Mouse (Mus musculus): ENCODE results near the gene Casp8ap2. TPM values are rescaled to one million over a fixed set of nuclear protein-coding genes. Genes with fewer than 3 reads are reported as not detected.
A peak's percentile ranks its signal among the peaks of the same experiment; 100 is the strongest.

Gene Casp8ap2
- polyA plus RNA-seq, 1 experiment from 2014 or later, result 60.2 TPM

DNA sequence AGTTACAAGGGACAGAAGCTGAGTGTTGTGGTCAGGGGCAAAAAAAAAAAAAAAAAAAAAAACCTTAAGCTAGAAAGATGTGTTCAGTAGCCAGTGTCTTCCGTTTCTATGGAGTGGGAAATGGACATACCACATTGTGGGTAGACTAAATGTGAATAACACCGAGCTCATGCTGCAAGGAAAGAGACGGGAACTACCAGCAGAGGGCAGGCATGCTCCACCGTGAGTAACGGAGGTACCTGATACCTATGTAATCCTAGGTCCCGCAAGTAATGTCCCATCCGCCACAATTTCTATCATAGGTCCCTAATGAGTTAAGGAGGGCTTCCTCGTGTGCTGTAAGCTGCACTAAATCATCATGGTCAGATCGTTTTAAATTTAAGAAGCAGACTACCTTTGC, 28.7 kb upstream of the Casp8ap2 start:
- H3K9me3 ChIP-seq, result no peaks in the 10 kb centered on the region
- no peak overlapping the region for H3K27ac ChIP-seq
- no peaks in the 10 kb centered on the region for H3K36me3 ChIP-seq
- no peak overlapping the region for H3K4me2 ChIP-seq
- 10% methylated on average over 9 of the region's 9 CpGs for WGBS
- ATAC-seq (ENCODE audit: borderline replicate concordance, extremely low read depth, low FRiP score, low TSS enrichment), result no peak
- H3K4me1 ChIP-seq, result no peaks in the 10 kb centered on the region
- no peak overlapping the region for H3K9ac ChIP-seq
- H3K4me3 ChIP-seq, result no peak overlapping the region
- H3K27me3 ChIP-seq, result no peaks in the 10 kb centered on the region

- Histone ChIP-seq H3K27me3 (no peaks in the 10 kb centered on the region), H3K4me1 (no peaks in the 10 kb centered on the region), H3K36me3 (no peaks in the 10 kb centered on the region), H3K4me2 (no peak overlapping the region), H3K9ac (no peak overlapping the region), H3K27ac (no peak overlapping the region), H3K4me3 (no peak overlapping the region), H3K9me3 (no peaks in the 10 kb centered on the region)
- WGBS, result 83% methylated on average over 5 of the region's 5 CpGs
- no peak for ATAC-seq (ENCODE audit: borderline replicate concordance, extremely low read depth, low FRiP score, low TSS enrichment)
These were observed 27.7 kb upstream of the Casp8ap2 start for GRCm38 (mm10) chr4:32587543-32587942.

GRCm38 (mm10) chr4:32588237-32588636, 27.0 kb upstream of the Casp8ap2 start:
- Histone ChIP-seq H3K27me3 (no peaks in the 10 kb centered on the region), H3K4me1 (no peaks in the 10 kb centered on the region), H3K9me3 (no peaks in the 10 kb centered on the region), H3K9ac (no peak overlapping the region), H3K4me2 (no peak overlapping the region), H3K4me3 (no peak overlapping the region), H3K27ac (no peak overlapping the region), H3K36me3 (no peaks in the 10 kb centered on the region)
- ATAC-seq (ENCODE audit: borderline replicate concordance, extremely low read depth, low FRiP score, low TSS enrichment), result no peak
- WGBS, result 81% methylated on average over 6 of the region's 6 CpGs

DNA sequence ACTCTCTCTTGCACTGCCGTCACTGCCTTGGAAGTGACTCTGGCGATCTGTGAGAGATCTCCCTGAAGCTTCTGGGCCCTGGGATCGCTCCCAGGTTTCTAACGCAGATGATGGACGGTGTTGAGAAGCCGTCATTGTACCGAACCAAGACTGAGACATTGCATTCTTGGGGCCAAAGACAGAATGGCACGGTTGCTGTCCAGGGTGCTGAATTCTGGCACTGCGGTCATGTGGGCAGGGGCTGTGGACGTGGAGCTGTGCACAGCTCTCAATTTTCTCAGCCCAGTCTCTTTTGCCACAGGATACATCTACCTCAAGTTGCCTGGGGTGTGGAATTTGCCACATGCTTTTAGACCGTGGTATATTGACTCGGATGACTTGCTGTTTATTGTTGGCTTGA, 14.1 kb upstream of the Casp8ap2 start:
- Histone ChIP-seq H3K4me2 (no peak overlapping the region), H3K36me3 (no peaks in the 10 kb centered on the region), H3K9me3 (no peaks in the 10 kb centered on the region), H3K4me3 (no peak overlapping the region), H3K27ac (no peak overlapping the region), H3K27me3 (no peaks in the 10 kb centered on the region), H3K4me1 (no peaks in the 10 kb centered on the region), H3K9ac (no peak overlapping the region)
- ATAC-seq (ENCODE audit: borderline replicate concordance, extremely low read depth, low FRiP score, low TSS enrichment), result no peak
- WGBS, result 18% methylated on average over 12 of the region's 12 CpGs

DNA sequence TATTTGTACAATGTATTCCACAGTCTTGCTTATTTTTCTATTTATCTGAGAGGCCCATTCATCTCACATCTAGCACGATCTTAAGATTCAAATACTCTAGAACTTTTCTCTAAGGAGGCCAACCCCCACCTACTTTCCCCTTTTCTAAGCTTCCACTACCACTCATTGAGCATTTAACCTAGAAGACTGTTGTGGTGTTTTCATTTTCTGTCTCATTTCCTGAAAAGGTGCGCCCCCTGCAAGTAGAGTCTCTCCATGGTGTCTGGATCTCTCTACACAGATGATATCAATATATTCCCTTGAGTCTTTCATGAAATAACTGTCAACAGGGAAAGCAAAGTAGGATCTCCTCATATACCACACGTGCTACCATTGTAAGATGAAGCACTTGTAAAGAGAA, 12.6 kb upstream of the Casp8ap2 start, which contains the start of gene Gja10:
Gja10 (minus strand) TSS at position 101 of the 400 bp plus-strand sequence.
- no peaks in the 10 kb centered on the region for H3K4me1 ChIP-seq
- H3K4me3 ChIP-seq, result no peak within 1 kb of the TSS
- H3K36me3 ChIP-seq, result no peaks in the 10 kb centered on the region
- H3K9me3 ChIP-seq, result no peaks in the 10 kb centered on the region
- WGBS, result 63% methylated on average over 3 of the region's 3 CpGs
- no peak within 1 kb of the TSS for H3K4me2 ChIP-seq
- no peak within 1 kb of the TSS for H3K9ac ChIP-seq
- H3K27me3 ChIP-seq, result no peaks in the 10 kb centered on the region
- no peak within 1 kb of the TSS for H3K27ac ChIP-seq
- ATAC-seq (ENCODE audit: borderline replicate concordance, extremely low read depth, low FRiP score, low TSS enrichment), result no peak

DNA sequence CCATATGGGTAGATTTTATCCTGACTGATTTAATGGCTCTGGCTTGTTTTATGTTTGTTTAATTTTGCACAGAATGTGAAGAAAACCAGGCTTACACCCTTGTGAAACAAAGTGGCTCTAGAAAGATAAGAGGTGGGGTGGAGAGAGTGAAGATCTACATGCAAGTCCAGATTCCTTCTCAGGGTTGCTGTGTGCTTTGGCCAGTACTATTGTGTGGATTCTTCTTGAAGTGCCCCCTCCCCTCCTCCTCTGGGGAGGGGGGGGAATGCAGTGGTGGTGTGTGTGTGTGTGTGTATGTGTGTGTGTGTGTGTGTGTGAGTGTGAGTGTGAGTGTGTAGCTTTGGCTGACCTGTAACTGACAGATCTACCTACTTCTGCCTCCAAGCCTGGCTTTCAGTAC, 6.4 kb downstream of the Casp8ap2 start:
- H3K4me3 ChIP-seq, result no peak overlapping the region
- H3K9ac ChIP-seq, result no peak overlapping the region
- H3K27me3 ChIP-seq, result no peaks in the 10 kb centered on the region
- H3K4me1 ChIP-seq, result peaks cover 14% of the 10 kb centered on the region; the same call in 1 of the 2 replicates
- ATAC-seq (ENCODE audit: borderline replicate concordance, extremely low read depth, low FRiP score, low TSS enrichment), result no peak
- H3K36me3 ChIP-seq, result peaks cover 9% of the 10 kb centered on the region; the same call in 1 of the 2 replicates
- no peaks in the 10 kb centered on the region for H3K9me3 ChIP-seq
- H3K4me2 ChIP-seq, result no peak overlapping the region
- no peak overlapping the region for H3K27ac ChIP-seq

GRCm38 (mm10) chr4:32651669-32652068, 36.4 kb downstream of the Casp8ap2 start:
- Histone ChIP-seq H3K4me2 (no peak overlapping the region), H3K4me1 (0 out of 2 replicates have a peak, but pooled peaks cover 2% of the 10 kb centered on the region), H3K27me3 (no peaks in the 10 kb centered on the region), H3K27ac (no peak overlapping the region), H3K9me3 (no peaks in the 10 kb centered on the region), H3K36me3 (peaks cover 29% of the 10 kb centered on the region), H3K4me3 (no peak overlapping the region), H3K9ac (no peak overlapping the region)
- ATAC-seq (ENCODE audit: borderline replicate concordance, extremely low read depth, low FRiP score, low TSS enrichment), result no peak
- WGBS, result 61% methylated on average over 5 of the region's 5 CpGs

DNA sequence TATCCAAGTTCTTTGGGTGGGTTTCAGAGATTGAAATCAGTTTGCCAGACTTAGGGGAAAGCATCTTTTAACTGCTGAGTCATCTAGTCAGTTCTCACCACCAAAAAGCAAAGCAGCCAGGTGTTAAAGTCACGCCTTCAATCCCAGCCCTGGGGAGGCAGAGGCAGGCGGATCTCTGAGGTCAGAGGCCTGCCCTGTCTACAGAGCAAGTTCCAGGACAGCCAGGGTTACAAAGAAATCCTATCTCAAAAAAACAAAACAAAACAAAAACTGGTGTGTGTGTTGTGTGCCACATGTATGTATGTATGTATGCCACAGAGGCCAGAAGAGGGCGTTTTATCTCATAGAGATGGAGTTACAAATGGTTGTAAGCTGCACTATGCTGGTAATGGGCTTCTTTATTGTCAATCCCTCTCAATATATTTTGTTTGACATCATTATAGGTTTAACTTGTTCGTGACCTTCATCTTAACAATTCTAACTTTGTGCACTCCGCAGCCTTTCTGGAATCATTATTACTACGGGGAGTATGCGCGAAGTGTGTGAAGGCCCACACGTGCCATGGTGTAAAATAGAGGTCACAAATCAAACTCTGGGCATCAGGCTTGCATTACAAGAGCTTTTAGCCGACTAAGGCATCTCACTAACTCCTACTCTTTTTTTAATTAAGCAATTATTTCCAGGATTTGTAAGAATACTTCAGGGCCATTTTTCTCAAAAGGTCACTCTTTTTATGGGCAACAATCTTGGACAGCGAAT, 41.1 kb downstream of the Casp8ap2 start:
- WGBS, result 51% methylated on average over 11 of the region's 11 CpGs
- ATAC-seq (ENCODE audit: borderline replicate concordance, extremely low read depth, low FRiP score, low TSS enrichment), result 0 out of 2 replicates have a peak, but pooled peaks have one; percentile 7
- Histone ChIP-seq H3K27me3 (no peaks in the 10 kb centered on the region), H3K4me2 (peak overlapping the region; percentile 62), H3K9ac (peak overlapping the region; percentile 30), H3K9me3 (no peaks in the 10 kb centered on the region), H3K27ac (peak overlapping the region; percentile 40), H3K4me1 (peaks cover 10% of the 10 kb centered on the region), H3K36me3 (peaks cover 5% of the 10 kb centered on the region), H3K4me3 (peak overlapping the region; percentile 88)

GRCm38 (mm10) chr4:32656918-32657662, 41.8 kb downstream of the Casp8ap2 start, which contains the start of gene Mdn1:
TSS of gene Mdn1 (plus strand) at chr4:32657119.
- H3K4me2 ChIP-seq, result peak within 1 kb of the TSS; percentile 62
- peaks cover 10% of the 10 kb centered on the region for H3K4me1 ChIP-seq
- H3K27me3 ChIP-seq, result no peaks in the 10 kb centered on the region
- no peaks in the 10 kb centered on the region for H3K9me3 ChIP-seq
- H3K36me3 ChIP-seq, result no peaks in the 10 kb centered on the region; the same call in 1 of the 2 replicates
- H3K27ac ChIP-seq, result peak within 1 kb of the TSS; percentile 40
- peak within 1 kb of the TSS; percentile 88 for H3K4me3 ChIP-seq
- under 1% methylated on average over 68 of the region's 68 CpGs for WGBS
- H3K9ac ChIP-seq, result peak within 1 kb of the TSS; percentile 67
- peak; percentile 95 for ATAC-seq (ENCODE audit: borderline replicate concordance, extremely low read depth, low FRiP score, low TSS enrichment)

DNA sequence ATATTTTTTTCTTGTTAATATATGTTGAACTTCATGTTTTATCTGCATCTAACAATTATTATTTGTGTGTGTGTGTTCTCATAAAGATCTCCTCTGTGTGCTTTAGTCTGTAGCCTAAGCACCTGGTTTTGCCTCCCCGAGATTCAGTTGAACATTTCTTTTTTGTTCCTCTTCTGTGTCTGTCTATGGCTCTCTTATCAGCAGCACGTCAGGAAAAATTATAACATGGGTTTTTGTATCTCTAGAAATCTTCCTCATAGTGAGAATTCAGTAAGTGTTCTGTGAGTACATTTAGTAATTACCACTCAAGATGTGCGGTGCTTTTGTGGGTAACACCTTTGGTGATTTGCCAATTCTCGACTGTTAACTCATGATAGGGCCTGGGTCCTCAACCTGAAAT, 50.6 kb downstream of the Casp8ap2 start:
- H3K27me3 ChIP-seq, result no peaks in the 10 kb centered on the region
- no peaks in the 10 kb centered on the region for H3K4me1 ChIP-seq
- ATAC-seq (ENCODE audit: borderline replicate concordance, extremely low read depth, low FRiP score, low TSS enrichment), result no peak
- no peak overlapping the region for H3K4me2 ChIP-seq
- no peak overlapping the region for H3K9ac ChIP-seq
- peaks cover 46% of the 10 kb centered on the region for H3K36me3 ChIP-seq
- WGBS, result 80% methylated on average over 4 of the region's 4 CpGs
- no peak overlapping the region for H3K27ac ChIP-seq
- no peak overlapping the region for H3K4me3 ChIP-seq
- H3K9me3 ChIP-seq, result no peaks in the 10 kb centered on the region

DNA sequence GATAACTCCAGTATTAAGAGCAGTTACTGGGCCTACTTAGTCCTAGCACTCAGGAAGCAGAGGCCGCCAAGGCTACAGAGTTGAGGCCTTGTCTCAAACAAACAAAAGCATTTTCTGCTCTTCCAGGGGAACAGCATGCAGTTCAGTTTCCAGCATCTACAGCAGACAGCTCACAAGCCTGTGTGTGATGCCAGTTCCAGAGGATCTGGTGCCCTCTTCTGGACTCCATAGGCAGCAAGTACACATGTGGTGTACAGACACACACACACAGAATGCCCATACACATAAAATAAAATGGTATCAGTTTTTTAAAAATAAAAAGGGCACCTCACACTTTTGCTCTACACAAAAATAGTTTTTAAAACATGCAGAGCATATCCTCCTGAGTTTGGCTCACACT, 53.0 kb downstream of the Casp8ap2 start:
- 94% methylated on average over 1 of the region's 1 CpGs for WGBS
- Histone ChIP-seq H3K27ac (no peak overlapping the region), H3K4me3 (no peak overlapping the region), H3K4me1 (no peaks in the 10 kb centered on the region), H3K27me3 (no peaks in the 10 kb centered on the region), H3K9me3 (no peaks in the 10 kb centered on the region), H3K9ac (no peak overlapping the region), H3K36me3 (peaks cover 59% of the 10 kb centered on the region), H3K4me2 (no peak overlapping the region)
- no peak for ATAC-seq (ENCODE audit: borderline replicate concordance, extremely low read depth, low FRiP score, low TSS enrichment)

GRCm38 (mm10) chr4:32669825-32670224, 54.6 kb downstream of the Casp8ap2 start:
- 83% methylated on average over 2 of the region's 2 CpGs for WGBS
- no peak overlapping the region for H3K4me2 ChIP-seq

More at GRCm38 (mm10) chr4:32669825-32670224, 54.6 kb downstream of the Casp8ap2 start:
- H3K9ac ChIP-seq, result no peak overlapping the region
- H3K27ac ChIP-seq, result no peak overlapping the region
- no peaks in the 10 kb centered on the region for H3K4me1 ChIP-seq
- H3K27me3 ChIP-seq, result no peaks in the 10 kb centered on the region
- no peak overlapping the region for H3K4me3 ChIP-seq
- ATAC-seq (ENCODE audit: borderline replicate concordance, extremely low read depth, low FRiP score, low TSS enrichment), result no peak
- no peaks in the 10 kb centered on the region for H3K9me3 ChIP-seq
- H3K36me3 ChIP-seq, result peaks cover 56% of the 10 kb centered on the region

Measured in lung, embryonic 15.5 days (tissue).